In genomic region chr1:161380425-161380780, GRCm38 (mm10) we compare ENCODE assay signal across 14 mouse cellular contexts. TPM values are rescaled to one million over a fixed set of nuclear protein-coding genes. Genes with fewer than 3 reads are reported as not detected.
DNase-seq lines count a peak whose midpoint lies in the region; ATAC-seq and TF ChIP-seq lines count a peak whose summit lies in the region.
"Had no signal": no experiment of that assay in that cellular context is flagged by ENCODE, and none has a peak within 500 bp of the region (broad histone marks: within the 10 kb centered on the region; RNA-seq: fewer than 3 reads in every experiment).

No protein-coding gene starts in this region.

- H3K9me3 ChIP-seq in kidney, embryonic 14.5 days (ENCODE audit: control insufficient read depth, low read length), result no peaks in the 10 kb centered on the region
- H3K9me3 ChIP-seq in embryonic facial prominence, embryonic 14.5 days (ENCODE audit: control insufficient read depth, low read length), result no peaks in the 10 kb centered on the region
- H3K9me3 ChIP-seq in limb, embryonic 14.5 days (ENCODE audit: control insufficient read depth, low read length), result no peaks in the 10 kb centered on the region
- H3K9me3 ChIP-seq in intestine, embryonic 15.5 days, result no peaks in the 10 kb centered on the region
- no peaks in the 10 kb centered on the region for H3K9me3 ChIP-seq in heart, embryonic 10.5 days
- H3K9me3 ChIP-seq: heart, embryonic 15.5 days had no signal

- H3K4me3 ChIP-seq in kidney, embryonic 14.5 days (ENCODE audit: low read length), result no peak overlapping the region
- H3K4me3 ChIP-seq in embryonic facial prominence, embryonic 14.5 days (ENCODE audit: low read depth, low read length), result no peak overlapping the region
- H3K4me3 ChIP-seq in limb, embryonic 14.5 days (replicated peaks; ENCODE audit: low read length), result no peak overlapping the region
- no peak overlapping the region for H3K4me3 ChIP-seq in intestine, embryonic 15.5 days (replicated peaks)
- H3K4me3 ChIP-seq in heart, embryonic 10.5 days, result no peak overlapping the region
- H3K4me3 ChIP-seq: heart, embryonic 15.5 days; layer of hippocampus, adult 2 months; neural tube, embryonic 12.5 days had no signal

- no peaks in the 10 kb centered on the region for H3K36me3 ChIP-seq in kidney, embryonic 14.5 days (ENCODE audit: control insufficient read depth, insufficient read depth, low read length)
- H3K36me3 ChIP-seq in embryonic facial prominence, embryonic 14.5 days (ENCODE audit: control insufficient read depth, insufficient read depth, low read length), result no peaks in the 10 kb centered on the region
- no peaks in the 10 kb centered on the region for H3K36me3 ChIP-seq in limb, embryonic 14.5 days (ENCODE audit: control insufficient read depth, insufficient read depth, low read length)
- H3K36me3 ChIP-seq in intestine, embryonic 15.5 days, result no peaks in the 10 kb centered on the region
- H3K36me3 ChIP-seq in heart, embryonic 10.5 days, result no peaks in the 10 kb centered on the region
- H3K36me3 ChIP-seq: heart, embryonic 15.5 days; neural tube, embryonic 12.5 days had no signal

- no peaks in the 10 kb centered on the region for H3K27me3 ChIP-seq in kidney, embryonic 14.5 days (ENCODE audit: control insufficient read depth, insufficient read depth, low read length)
- H3K27me3 ChIP-seq in embryonic facial prominence, embryonic 14.5 days (replicated peaks; ENCODE audit: control insufficient read depth, insufficient read depth, low read length), result no peaks in the 10 kb centered on the region
- no peaks in the 10 kb centered on the region for H3K27me3 ChIP-seq in limb, embryonic 14.5 days (ENCODE audit: control insufficient read depth, insufficient read depth, low read length)
- no peaks in the 10 kb centered on the region for H3K27me3 ChIP-seq in intestine, embryonic 15.5 days (replicated peaks)
- H3K27me3 ChIP-seq in heart, embryonic 10.5 days (ENCODE audit: insufficient read depth, poor library complexity, severe bottlenecking), result no peaks in the 10 kb centered on the region
- H3K27me3 ChIP-seq: heart, embryonic 15.5 days; neural tube, embryonic 12.5 days had no signal

- no peaks in the 10 kb centered on the region for H3K4me1 ChIP-seq in kidney, embryonic 14.5 days (ENCODE audit: control insufficient read depth, insufficient read depth, low read length)
- H3K4me1 ChIP-seq in embryonic facial prominence, embryonic 14.5 days (ENCODE audit: control insufficient read depth, insufficient read depth, low read length), result no peaks in the 10 kb centered on the region
- H3K4me1 ChIP-seq in limb, embryonic 14.5 days (ENCODE audit: control insufficient read depth, insufficient read depth, low read length), result peaks cover 14% of the 10 kb centered on the region
- no peaks in the 10 kb centered on the region for H3K4me1 ChIP-seq in intestine, embryonic 15.5 days (replicated peaks)
- H3K4me1 ChIP-seq in heart, embryonic 10.5 days, result no peaks in the 10 kb centered on the region
- H3K4me1 ChIP-seq: heart, embryonic 15.5 days; neural tube, embryonic 12.5 days had no signal

- no peak for TF ChIP-seq POLR2A in limb, embryonic 14.5 days (IDR thresholded peaks at IDR 0.05; ENCODE audit: borderline replicate concordance, extremely low read depth, insufficient read depth, insufficient read length)

- no peak overlapping the region for H3K27ac ChIP-seq in kidney, embryonic 14.5 days (ENCODE audit: low read depth, low read length)
- no peak overlapping the region for H3K27ac ChIP-seq in embryonic facial prominence, embryonic 14.5 days (replicated peaks; ENCODE audit: low read depth, low read length)
- H3K27ac ChIP-seq in limb, embryonic 14.5 days (replicated peaks; ENCODE audit: low read depth, low read length), result no peak overlapping the region; the same call in 1 of the 2 replicates
- no peak overlapping the region for H3K27ac ChIP-seq in intestine, embryonic 15.5 days
- no peak overlapping the region for H3K27ac ChIP-seq in heart, embryonic 10.5 days
- H3K27ac ChIP-seq: heart, embryonic 15.5 days; layer of hippocampus, adult 2 months; neural tube, embryonic 12.5 days had no signal

- no peak for ATAC-seq in kidney, embryonic 14.5 days (ENCODE audit: low FRiP score, low TSS enrichment)
- no peak; the same call in 1 of the 2 replicates for ATAC-seq in embryonic facial prominence, embryonic 14.5 days (ENCODE audit: low read depth)
- ATAC-seq in limb, embryonic 14.5 days (ENCODE audit: low FRiP score, low read depth), result no peak
- ATAC-seq in intestine, embryonic 15.5 days, result no peak
- ATAC-seq: inflammation-experienced regulatory T-cells, adult 6 months; liver, postnatal 0 days had no signal

- DNase-seq in kidney, adult 11 months, result no peak
- peak; percentile 46 for DNase-seq in embryo, embryonic 11 days
- DNase-seq in embryonic facial prominence, embryonic 14.5 days (ENCODE audit: low spot score), result peak; percentile 65
- DNase-seq in limb, embryonic 14.5 days (ENCODE audit: low spot score), result peak; percentile 33
- DNase-seq in heart, embryonic 10.5 days (ENCODE audit: low spot score), result no peak
- DNase-seq: adrenal gland, postnatal 36 days; liver, postnatal 0 days; thymus, postnatal 4 days had no signal

- 0 out of 2 replicates have a peak overlapping the region, but pooled peaks have one; percentile 8 for H3K4me2 ChIP-seq in kidney, embryonic 14.5 days (replicated peaks; ENCODE audit: low read depth, low read length)
- H3K4me2 ChIP-seq in embryonic facial prominence, embryonic 14.5 days (ENCODE audit: low read depth, low read length), result peak overlapping the region; percentile 25; the same call in 1 of the 2 replicates
- no peak overlapping the region for H3K4me2 ChIP-seq in limb, embryonic 14.5 days (replicated peaks; ENCODE audit: low read depth, low read length, severe bottlenecking)
- H3K4me2 ChIP-seq in intestine, embryonic 15.5 days (replicated peaks), result no peak overlapping the region
- H3K4me2 ChIP-seq: heart, embryonic 15.5 days; neural tube, embryonic 12.5 days had no signal

- WGBS in kidney, embryonic 14.5 days, result 28% methylated on average over 5 of the region's 5 CpGs
- 12% methylated on average over 5 of the region's 5 CpGs for WGBS in embryonic facial prominence, embryonic 14.5 days
- whole genome bisulfite sequencing in limb, embryonic 14.5 days, result 26% methylated on average over 5 of the region's 5 CpGs
- WGBS in intestine, embryonic 15.5 days, result 37% methylated on average over 5 of the region's 5 CpGs
- 39% methylated on average over 5 of the region's 5 CpGs for WGBS in heart, embryonic 10.5 days

- no peak overlapping the region for H3K9ac ChIP-seq in kidney, embryonic 14.5 days (ENCODE audit: low read depth, low read length)
- H3K9ac ChIP-seq in embryonic facial prominence, embryonic 14.5 days (ENCODE audit: low read depth, low read length), result no peak overlapping the region
- H3K9ac ChIP-seq in limb, embryonic 14.5 days (ENCODE audit: low read depth, low read length, severe bottlenecking), result no peak overlapping the region
- H3K9ac ChIP-seq in intestine, embryonic 15.5 days, result no peak overlapping the region
- H3K9ac ChIP-seq: heart, embryonic 15.5 days; liver, postnatal 0 days; neural tube, embryonic 12.5 days had no signal

RNA-seq across cellular contexts. Expression of gene Tnfsf4, which starts 14.8 kb away (rescaled TPM):
- 0.26 TPM in 1 of 2 replicates, not detected in the other for polyA plus RNA-seq in kidney, embryonic 14.5 days (2014; fragmentation: Nextera tagmentation; extraction: Ambion mirVana)
- 0.08 and 0.33 TPM in 2 replicates for polyA plus RNA-seq in embryonic facial prominence, embryonic 14.5 days (2014; fragmentation: Nextera tagmentation; extraction: Ambion mirVana)
- polyA plus RNA-seq in limb, embryonic 14.5 days (2012; rRNA removed), result 0.06 and 0.10 TPM in 2 replicates
- 0.11 TPM in 1 of 2 replicates, not detected in the other for polyA plus RNA-seq in limb, embryonic 14.5 days (2014; fragmentation: Nextera tagmentation; extraction: Ambion mirVana)
- 0.09 TPM in 1 of 2 replicates, not detected in the other for polyA plus RNA-seq in intestine, embryonic 15.5 days (2015; fragmentation: Nextera tagmentation; extraction: Ambion mirVana)
- polyA plus RNA-seq in heart, embryonic 10.5 days (2016; fragmentation: Nextera tagmentation; extraction: Ambion mirVana), result not detected in 2 replicates
- polyA plus RNA-seq: liver, postnatal 0 days had no signal

Comparison
In these comparisons a context has a peak if more than half of its experiments do, and no peak if none do; other contexts are left out.
1. H3K4me2 ChIP-seq: peak in kidney, embryonic 14.5 days (single experiment) and embryonic facial prominence, embryonic 14.5 days (single experiment); none in limb, embryonic 14.5 days (single experiment) and intestine, embryonic 15.5 days (single experiment).
2. DNase-seq: peak in embryo, embryonic 11 days (single experiment), embryonic facial prominence, embryonic 14.5 days (single experiment) and limb, embryonic 14.5 days (single experiment); none in kidney, adult 11 months (single experiment) and heart, embryonic 10.5 days (single experiment).